Mouse (Mus musculus) retina, postnatal 7 days (tissue): Measurements from ENCODE around the gene Sdhc.
A peak's percentile ranks its signal among the peaks of the same experiment; 100 is the strongest.
"Not testable (repeated sequence)": the region's sequence is repeated elsewhere in the genome, so short reads cannot be mapped to it uniquely, and the experiment has no call there.

ENCODE experiments used
- DNase-seq: peaks from one replicate; pipeline ENCODE4 v3.0.0-alpha.2; 2012; ENCODE audit warnings: low read depth, low spot score

Gene Sdhc

DNA sequence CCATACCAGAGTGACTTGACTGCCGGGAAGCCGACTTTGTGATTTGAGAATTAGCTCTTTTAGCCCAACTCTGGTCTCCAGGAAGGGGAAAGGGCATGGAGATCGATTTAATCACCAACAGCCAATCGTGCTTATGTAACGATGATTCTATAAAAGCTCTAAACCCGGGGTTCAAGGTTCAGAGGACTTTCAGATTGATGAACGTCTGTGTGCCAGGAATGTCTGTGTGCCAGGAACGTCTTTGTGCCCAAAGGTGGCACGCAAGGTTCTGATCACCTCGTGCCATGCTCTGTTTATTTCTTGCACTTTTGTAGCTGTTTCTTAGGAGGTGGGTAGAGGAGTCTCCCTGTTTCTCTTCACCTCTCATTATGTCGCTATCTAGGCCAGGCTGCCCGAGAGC is 18.5 kb upstream of the Sdhc start:
- no peak for DNase-seq

DNA sequence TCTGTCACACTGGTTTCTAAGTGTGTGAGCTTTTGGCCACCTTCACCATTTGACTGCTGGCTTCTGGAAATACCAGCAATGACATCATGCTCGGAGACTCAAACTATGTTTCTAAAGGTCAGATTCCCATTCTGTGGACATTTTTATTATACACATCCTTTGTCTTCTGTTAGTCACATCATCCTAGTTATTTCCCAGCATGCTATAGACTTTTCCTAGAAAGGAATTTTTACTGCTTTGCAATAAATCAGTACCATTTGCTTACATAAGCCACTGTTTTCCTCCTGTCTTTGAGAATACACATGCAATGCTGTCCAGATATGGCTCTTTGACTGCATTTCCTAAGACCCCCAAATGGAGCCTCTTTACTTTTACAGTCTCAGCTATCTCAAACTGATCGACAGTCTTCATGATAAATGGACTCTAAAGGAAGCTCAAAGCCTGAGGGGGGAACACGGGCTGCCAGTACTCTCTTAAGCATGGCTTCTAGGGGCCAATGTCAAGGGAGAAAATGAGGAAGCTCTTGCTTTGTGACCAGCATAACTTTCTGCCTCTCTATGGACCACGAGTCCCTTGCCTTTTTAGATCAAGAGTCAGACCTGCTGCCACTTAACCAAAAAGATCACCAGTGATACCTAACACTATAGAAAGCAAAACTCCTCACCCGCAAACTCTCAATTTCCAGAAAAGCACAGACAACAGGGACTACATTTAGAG is 15.4 kb upstream of the Sdhc start:
- DNase-seq: no peak

DNA sequence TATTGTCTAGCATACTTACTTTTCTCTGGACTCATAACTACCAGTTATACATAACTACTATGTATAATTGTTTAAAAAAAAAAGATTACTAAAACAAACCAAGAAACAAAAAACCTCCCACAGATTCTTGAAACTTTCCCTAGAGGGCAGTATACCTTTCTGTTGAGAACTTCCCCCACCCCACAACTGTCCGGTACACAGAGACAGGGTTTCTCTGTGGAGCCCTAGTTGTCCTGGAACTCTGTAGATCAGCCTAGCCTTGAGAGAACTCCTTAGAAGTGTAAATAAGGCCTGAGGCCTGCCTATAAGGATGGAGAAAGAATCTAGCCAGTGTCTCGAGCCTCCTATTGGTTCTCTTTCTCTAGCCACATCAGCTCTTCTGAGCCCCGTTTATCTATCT is 13.9 kb upstream of the Sdhc start:
- no peak for DNase-seq

DNA sequence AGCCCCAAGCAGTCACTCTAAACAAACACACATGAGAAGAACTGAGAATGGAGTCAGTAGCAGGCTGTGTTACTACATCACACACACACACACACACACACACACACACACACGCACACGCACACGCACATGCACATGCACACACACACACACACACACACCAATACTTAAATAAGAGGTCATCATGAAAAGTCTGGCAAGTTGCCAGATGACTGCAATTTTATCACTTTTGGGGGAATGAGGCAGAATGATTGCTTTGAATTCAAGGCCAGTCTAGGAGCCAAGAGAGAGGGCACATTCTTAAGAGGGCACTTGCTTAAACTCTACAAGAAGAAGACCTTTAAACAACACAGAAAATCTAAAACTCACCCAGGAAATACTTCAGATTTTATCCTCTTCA is 12.1 kb upstream of the Sdhc start:
- no peak for DNase-seq

DNA sequence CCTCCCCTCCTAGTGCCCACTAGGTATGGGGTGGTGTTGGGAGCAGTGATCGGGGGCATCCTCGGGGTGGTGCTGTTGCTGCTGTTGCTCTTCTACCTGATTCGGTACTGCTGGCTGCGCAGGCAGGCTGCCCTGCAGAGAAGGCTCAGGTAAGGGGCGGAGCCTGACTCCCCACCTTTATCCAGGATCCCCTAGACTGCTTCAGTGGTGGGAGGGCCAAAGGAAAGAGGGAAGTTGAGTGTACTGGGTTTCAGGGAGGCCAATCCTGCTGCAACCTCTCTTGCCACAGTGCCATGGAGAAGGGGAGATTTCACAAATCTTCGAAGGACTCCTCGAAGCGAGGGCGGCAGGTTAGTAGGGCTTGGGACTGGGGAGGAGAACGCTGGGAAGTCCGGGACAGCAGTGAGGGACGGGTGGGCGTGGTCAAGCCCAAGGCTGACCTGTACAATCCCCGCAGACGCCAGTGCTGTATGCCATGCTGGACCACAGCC is 9.1 kb upstream of the Sdhc start:
- no peak for DNase-seq

DNA sequence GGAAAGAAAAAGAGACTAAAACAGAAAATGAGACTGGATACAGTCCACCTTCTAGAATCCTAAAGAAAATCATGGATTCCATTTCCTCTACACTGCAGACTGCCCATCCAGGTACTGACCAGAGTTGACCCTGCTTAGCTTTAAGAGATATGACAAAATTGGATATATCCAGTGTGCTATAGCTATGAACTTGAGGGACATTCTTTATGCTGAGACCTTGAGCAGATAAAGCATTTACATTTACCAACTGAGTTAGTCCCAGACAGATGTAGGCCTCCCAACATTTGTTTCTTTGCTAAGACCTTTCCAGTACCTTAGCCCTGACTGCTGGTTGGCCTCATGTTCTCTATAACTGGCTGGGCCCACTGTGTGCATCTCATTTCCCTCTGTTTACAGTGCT is 7.6 kb upstream of the Sdhc start:
- DNase-seq: no peak

DNA sequence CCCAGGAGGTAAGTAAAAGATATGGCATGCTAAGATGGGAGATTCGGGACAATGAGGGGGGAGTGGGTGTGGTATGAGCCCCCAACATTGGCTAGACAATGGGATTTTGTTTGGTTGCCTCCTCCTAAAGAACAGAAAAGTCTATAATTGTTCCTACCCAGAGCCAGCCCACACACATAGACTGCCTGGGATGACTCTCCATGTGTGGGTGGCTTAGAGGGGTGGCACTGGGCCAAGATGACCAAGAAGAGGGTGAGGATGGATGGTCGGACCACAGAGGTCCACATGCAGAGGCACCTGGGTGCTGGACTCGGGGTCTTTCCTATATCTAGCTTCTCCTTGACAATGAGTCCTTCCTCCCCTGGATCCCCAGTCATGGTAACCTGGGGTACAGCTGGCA is 6.2 kb upstream of the Sdhc start:
- no peak for DNase-seq

DNA sequence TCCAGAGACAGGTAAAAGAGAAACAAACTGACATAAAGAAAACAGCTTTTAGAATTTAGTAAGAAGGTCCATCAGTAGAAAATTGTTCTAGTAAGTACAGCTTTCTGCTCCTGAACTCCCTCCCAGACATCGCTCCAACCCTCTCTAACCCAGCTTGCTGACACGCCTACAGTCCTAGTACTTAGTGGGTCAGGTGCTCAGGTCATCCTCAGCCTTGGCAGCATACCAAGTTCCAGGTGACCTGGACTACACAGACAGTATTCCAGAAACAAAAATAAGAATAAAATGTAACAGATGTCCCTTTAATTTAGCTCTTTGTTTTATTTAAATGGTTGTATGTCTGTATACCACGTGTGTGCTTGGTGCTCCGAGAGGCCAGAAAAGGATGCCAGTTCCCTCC is 1.6 kb upstream of the Sdhc start:
- DNase-seq: no peak

DNA sequence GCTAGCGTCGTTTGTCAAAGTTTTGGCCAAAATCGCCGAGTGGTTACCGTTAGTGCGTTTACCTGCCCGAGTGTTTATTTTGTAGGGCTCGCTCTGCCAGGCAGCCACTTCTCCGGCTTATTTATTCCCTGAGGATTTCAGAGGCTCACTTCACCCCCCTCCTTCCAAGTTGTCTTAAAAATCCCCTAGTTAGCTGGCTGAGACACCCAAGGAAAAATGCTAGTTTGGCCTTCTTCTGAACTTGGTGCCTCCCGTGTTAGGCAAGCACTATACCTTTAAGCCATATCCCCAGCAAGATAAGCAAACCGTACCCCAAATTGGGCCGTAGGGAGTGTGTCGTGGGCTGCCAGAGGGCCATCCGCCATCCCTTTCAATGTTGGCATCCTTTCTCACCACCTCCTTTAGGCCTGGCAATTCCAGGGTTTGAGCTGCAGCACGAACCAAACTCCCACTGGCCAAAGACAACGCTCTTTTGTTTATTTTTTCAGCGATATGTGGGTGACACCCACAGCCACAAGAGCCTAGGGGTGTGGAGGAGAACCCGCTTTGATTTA is 512 bp upstream of the Sdhc start:
- DNase-seq: no peak

DNA sequence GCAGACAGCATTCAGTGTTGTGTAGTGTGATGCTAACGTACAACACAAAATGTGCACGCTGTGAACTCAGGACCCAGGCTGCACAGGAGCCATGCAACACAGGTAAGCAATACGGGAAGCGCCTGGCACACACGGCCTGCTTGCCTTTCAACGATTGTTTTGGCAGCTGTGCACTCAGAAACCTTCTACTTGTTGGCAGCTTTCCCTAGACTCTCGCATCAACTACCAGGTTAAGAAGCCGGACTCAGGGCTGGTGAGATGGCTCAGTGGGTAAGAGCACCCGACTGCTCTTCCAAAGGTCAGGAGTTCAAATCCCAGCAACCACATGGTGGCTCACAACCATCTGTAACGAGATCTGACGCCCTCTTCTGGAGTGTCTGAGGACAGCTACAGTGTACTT is 7.4 kb downstream of the Sdhc start:
- not testable (repeated sequence) for DNase-seq

DNA sequence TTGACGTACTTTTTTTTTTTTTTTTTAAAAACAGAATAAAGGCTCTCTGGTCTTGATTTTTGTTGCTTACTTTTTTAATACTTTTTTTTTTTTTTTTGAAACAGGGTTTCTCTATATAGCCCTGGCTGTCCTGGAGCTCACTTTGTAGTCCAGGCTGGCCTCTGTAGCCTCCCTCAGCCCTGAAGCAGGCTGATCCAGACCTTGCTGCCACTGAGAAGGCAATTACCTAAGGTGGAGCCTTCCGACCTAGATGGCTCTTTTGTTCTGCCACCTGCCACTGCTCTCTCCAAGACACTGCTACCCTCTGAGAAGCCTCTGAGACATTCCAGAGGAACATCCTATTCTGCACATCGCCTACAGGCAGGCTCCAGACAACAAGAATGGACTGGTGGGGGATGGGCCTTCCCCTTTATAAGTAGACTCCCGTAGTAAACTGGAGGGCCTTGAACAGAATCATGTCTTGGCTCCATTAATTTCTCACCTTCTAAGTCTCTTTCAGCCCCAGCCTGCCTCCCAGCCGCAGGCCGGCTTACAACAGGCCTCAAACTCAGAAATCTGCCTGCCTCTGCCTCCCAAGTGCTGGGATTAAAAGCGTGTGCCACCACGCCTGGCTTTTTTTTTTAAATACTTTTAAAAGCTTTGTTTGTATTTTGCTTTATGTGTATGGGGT is 12.8 kb downstream of the Sdhc start:
- not testable (repeated sequence) for DNase-seq

DNA sequence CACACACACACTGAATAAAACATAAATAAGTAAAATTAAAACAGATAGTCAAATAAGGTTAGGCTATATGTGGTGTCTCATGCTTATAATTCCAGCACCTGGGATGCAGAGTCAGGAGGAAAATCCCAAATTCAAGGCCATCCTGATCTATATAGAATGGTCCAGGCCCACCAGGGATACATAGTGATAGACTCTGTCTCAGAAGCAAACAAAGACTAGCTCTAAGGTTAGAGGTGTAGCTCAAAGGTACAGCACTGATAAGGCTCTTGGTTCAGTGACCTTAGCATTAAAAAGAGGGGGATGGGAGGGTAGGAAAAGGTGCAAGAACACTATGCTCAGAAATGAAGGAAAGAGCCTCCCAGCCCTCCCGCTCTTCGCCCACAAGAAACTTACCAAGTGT is 14.8 kb downstream of the Sdhc start:
- no peak for DNase-seq

DNA sequence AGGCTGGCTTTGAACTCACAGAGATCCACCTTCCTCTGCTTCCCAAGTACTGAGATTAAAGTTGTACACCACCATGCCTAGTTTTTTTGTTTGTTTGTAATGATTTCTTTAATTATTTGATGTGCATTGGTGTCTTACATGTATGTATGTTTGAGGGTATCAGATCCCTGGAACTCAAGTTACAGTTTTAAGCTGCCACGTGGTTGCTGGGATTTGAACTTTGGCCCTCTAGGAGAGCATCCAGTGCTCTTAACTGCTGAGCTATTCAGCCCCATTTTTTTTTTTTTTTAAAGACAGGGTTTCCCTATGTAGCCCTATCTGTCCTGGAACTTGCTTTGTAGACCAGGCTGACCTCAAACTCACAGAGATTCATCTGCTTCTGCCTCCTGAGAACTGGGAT is 19.4 kb downstream of the Sdhc start:
- no peak for DNase-seq

DNA sequence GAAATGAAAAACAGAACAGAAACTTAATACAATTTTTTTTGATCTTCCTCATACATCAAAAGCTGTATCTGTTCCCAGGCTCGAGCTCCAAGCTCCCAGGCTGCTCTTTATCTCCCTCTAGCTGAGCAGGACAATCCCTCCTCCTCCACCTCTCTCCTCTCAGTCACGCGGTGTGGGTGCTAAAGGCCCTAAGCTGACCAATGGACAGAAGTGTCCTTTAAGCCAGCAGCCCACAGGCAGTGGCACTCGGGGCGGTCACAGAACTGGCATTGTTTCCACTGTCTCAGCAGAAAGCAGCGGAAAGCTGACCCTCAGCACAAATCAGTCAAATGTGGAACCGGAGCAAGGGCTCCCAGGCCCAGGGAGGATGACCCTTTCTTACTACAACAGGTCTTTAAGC is 21.2 kb downstream of the Sdhc start:
- no peak for DNase-seq

DNA sequence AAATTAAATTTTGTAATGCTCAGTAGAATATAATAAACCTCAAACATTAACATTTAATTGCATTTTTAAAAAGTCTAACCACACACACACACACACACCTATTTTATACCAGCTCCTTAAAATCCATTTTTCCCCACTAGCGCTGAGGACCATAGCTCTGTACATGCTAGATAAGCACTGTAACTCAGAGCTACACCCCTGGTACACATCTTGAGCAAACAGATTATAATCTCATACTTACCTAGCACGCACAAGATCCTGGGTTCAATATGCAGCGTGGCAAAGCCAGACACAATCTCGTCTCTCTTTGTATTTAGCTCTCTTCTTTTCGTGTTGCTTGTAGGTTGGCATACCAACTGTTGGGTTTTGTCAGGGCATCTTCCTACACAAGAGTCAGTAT is 26.0 kb downstream of the Sdhc start:
- no peak for DNase-seq

DNA sequence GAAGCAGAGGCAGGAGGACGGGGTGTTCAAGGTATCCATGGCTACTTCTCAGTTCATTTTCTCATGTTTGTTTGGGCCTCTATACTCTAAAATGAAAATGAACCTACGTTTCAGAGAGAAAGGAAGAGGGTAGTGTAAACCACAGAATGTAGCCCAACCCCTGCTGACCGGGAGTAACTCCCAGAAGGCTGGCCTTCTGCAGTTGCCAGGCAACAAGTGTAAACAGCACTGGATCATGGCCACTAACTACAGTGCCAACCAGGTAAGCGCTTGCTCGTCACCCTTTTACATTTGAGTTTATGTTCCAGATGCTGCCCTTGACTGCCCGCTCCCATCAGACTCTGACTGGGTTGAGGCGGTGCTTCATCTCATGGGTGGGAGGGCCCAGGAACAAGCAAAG is 27.5 kb downstream of the Sdhc start:
- DNase-seq: no peak

DNA sequence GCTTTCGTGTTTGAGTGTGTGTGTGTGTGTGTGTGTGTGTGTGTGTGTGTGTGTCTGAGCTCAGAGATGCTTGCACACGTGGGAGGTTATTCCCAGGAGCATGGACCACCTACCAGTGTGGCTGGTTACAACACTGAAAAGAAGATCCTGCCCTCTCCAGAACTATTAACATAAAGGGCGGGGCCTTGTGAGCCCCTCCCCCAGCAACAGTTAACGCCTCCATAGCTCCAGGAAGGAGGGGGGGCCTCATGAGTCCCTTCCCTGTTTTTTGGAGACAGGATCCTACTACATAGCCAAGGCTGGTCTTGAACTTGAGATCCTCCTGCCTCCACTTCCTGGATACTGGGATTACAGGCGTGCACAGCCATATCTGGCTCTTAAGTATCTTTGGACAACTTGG is 28.6 kb downstream of the Sdhc start:
- no peak for DNase-seq

DNA sequence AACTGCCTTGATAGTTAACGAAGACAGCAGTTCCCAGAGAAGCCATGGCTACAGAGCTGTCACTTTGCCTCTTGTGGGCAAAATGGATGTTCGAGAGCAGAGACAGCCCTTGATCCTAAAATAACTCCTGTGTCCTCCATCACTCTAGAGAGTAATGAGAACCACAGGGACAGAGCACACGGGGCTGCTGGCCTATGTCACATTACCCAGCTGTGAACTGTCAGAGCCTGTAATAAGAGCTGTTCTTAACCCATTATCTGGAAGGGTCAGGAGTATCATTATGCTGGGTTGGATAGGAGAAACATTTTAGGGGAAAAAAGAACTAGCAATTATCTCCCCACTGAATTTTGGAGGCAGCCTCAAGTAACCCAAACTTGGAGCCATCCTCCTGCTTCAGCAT is 29.5 kb downstream of the Sdhc start:
- DNase-seq: no peak

DNA sequence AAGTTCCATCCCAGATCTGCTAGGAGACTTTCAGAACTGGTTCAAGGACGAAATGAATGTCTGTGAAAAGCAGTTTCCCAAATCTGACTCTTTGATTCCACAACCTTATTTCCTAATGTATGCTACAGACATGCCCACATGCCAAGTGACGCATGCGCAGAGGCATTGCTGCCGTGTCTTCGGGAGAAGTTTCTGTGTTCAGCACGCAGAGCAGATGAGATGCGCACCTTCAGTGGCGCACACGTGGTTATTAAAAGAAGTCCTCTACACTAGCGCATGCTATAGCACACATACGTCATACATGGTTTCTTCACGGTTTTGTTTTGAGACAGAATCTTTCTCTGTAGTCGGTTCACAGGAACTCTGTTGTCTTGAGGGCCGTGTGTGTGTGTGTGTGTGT is 31.0 kb downstream of the Sdhc start:
- no peak for DNase-seq

DNA sequence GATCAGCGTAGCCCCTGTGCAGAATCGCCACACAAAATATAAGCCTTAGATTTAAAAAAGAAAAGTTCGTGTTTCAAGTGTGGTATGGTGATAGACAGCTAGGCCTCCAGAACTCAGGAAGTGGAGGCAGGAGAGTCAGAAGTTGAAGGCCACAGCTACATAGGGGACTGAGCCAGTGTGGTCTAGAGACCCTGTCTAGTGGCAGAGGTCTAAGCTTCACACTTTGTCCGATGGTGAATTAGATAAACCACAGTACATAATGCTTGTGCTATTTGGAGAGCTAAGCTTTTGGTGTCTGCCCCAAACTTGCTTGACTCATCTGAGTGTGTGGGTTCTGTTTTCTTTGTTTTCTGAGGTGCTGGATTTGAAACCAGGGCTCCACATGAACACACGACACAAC is 31.4 kb downstream of the Sdhc start:
- DNase-seq: no peak

DNA sequence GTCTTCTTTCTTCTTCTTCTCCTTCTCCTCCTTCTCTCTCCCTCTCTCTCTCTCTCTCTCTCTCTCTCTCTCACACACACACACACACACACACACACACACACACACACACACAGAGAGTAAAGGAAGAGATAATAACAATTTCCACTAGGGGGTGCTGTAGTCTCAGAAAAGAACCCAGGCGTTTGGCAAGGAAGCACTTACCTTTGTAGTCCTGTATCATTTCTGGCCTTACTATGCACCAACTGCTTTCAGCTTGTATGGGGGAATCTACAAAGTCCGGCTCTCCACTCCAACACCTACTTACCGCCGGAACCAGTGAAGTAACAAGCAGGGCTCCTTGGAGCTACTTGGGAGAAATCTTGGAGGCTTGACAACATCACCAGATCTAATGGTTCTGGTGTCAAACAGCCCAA is 32.1 kb downstream of the Sdhc start:
- peak; percentile 83 for DNase-seq

DNA sequence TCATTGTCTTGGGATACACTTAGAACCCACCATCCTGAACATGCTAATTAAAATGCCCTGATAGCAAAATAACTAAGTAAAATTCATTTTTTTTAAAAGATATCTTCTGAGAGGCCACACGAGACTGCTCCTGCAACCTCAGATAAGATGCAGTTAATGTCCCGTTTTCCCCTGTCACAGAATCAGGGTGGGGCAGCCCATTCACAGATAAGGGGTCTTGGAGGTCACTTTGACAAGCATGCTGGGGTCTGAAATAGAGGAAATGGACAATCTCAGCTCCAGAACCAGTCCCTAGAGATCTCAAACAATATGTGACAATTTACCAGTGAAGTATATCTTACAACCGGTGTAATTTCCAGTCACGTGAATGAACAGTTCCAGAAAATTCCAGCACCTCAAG is 34.1 kb downstream of the Sdhc start:
- no peak for DNase-seq

DNA sequence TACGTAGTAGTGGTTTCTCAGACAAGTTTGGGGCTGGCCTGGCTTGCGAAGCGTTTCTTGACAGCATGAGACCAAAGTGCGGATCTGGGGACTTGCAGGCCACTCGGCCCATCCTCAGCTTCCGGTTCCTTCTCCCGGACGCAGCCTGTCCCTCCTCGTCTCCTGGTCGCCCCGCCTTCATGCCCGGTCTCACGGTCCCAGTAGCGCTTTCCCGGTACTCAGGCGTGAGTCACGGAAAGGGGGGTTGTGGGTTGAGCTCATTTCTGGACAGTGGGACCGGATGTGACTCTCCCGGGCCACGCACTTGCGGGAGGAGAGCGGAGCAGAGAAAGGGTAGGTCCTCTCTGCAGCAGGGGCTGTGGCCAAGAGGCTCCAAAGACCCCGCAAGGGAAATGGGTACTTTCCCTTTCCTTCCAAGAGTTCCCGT is 36.5 kb downstream of the Sdhc start, which contains the start of gene Cfap126:
Gene Cfap126 (plus strand): TSS at position 46 of the 427 bp plus-strand sequence.
- no peak for DNase-seq
